Mouse (Mus musculus): ENCODE measurements around the gene Obsl1. TPM values are rescaled to one million over a fixed set of nuclear protein-coding genes. Genes with fewer than 3 reads are reported as not detected.

Obsl1 gene
- total and polyA plus RNA-seq, 3 experiments = 0.47 to 0.84 TPM; not detected in 1

DNA sequence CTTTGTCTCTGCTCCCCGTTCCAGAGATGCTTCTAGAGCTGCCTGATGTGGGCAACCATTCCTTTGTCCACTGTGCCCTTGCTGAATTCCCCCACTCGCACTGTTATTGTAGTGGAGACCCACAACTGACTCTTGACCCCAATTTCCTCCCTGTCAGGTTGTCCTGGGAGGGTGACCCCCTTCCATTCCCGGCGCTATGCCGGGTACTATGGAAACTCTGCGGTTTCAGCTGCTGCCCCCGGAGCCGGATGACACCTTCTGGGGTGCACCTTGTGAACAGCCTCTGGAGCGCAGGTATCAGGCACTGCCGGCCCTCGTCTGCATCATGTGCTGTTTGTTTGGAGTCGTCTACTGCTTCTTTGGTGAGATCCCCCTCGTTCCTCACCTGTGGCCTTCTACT lies 26.2 kb downstream of the Obsl1 start:
- dilution Hi-C loops (cut with MboI; ENCODE audit: extremely low pct_ligation_motif_present, extremely low pct_unique_long_range_greater_than_20kb, low sequenced_read_pairs) = no loop called here
- H3K4me2 ChIP-seq (ENCODE audit: insufficient read depth, low read depth, poor library complexity, severe bottlenecking) = peak overlapping the region; percentile 87
- H3K9me3 ChIP-seq (replicated peaks; ENCODE audit: low read length) = no peaks in the 10 kb centered on the region
- H3K4me1 ChIP-seq (ENCODE audit: control insufficient read depth in 1 of 2, insufficient read depth in 2 of 2) = peaks cover 7 to 24% of the 10 kb centered on the region in 2 experiments
- H3K4me3 ChIP-seq (replicated peaks in 1 of 3; ENCODE audit: low read depth in 2 of 3, low read length in 2 of 3, poor library complexity in 1 of 3) = no peak overlapping the region
- no peak overlapping the region for H3K9ac ChIP-seq (ENCODE audit: insufficient read depth, low read depth)
- peaks cover 5% of the 10 kb centered on the region for H3K27me3 ChIP-seq (replicated peaks)
- no peak overlapping the region for H3K27ac ChIP-seq (ENCODE audit: insufficient read depth, low read depth)
- peaks cover 15 to 23% of the 10 kb centered on the region in 2 experiments for H3K36me3 ChIP-seq (replicated peaks in 1 of 2; ENCODE audit: control insufficient read depth in 1 of 2, insufficient read depth in 1 of 2, low read length in 1 of 2)
- no peak for DNase-seq (ENCODE audit: extremely low read depth)
- in situ Hi-C loops (cut with MboI; ENCODE audit: low pct_ligation_motif_present, low pct_unique_long_range_greater_than_20kb, low sequenced_read_pairs) = no loop called here
- TF ChIP-seq NRF1 (IDR thresholded peaks at IDR 0.05; ENCODE audit: low read depth, low read length) (no peak), MEF2A (IDR thresholded peaks at IDR 0.05; ENCODE audit: borderline replicate concordance, low read depth, low read length) (no peak), RCOR1 (conservative IDR thresholded peaks at IDR 0.05; ENCODE audit: low read depth, low read length) (no peak), JUN (IDR thresholded peaks at IDR 0.05; ENCODE audit: insufficient read depth, low read depth, low read length) (no peak), POLR2AphosphoS2 (IDR thresholded peaks at IDR 0.05; ENCODE audit: low read depth, low read length) (no peak), IRF4 (IDR thresholded peaks at IDR 0.05; ENCODE audit: low read depth, low read length) (no peak), NELFE (IDR thresholded peaks at IDR 0.05; ENCODE audit: low read depth, low read length) (no peak), KAT2A (IDR thresholded peaks at IDR 0.05; ENCODE audit: insufficient replicate concordance, low read length) (no peak), ZC3H11A (IDR thresholded peaks at IDR 0.05; ENCODE audit: low read depth, low read length) (no peak), E2F4 (IDR thresholded peaks at IDR 0.05; ENCODE audit: insufficient replicate concordance, low read depth, low read length) (no peak), EP300 (IDR thresholded peaks at IDR 0.05; ENCODE audit: low read length) (no peak), RAD21 (IDR thresholded peaks at IDR 0.05; ENCODE audit: low read depth, low read length) (no peak)
- H3K79me2 ChIP-seq (replicated peaks; ENCODE audit: control insufficient read depth, extremely low read depth, insufficient read depth, poor library complexity, severe bottlenecking) = peaks cover 5% of the 10 kb centered on the region; the same call in 1 of the 2 replicates

DNA sequence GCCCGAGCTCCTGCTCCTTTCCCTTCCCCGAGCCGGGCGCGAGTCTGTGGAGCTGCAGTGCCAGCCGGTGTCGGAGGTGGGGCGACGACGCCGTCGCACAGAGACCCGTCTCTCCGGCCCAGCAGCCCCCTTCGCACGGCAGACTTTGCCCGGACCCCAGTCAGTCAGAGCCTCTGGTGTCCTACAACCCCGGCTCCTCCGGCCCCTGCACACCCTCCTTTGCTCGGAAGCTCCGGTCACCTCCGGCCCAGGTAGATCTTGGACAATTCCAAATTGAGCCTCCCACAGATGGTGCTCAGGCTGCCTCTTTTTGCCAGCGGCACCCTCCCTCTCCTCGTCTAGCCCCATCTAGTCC lies 26.6 kb downstream of the Obsl1 start:
- H3K9ac ChIP-seq (ENCODE audit: insufficient read depth, low read depth) = no peak overlapping the region

More for the DNA sequence above, 26.6 kb downstream of the Obsl1 start:
- TF ChIP-seq JUND (conservative IDR thresholded peaks at IDR 0.05; ENCODE audit: low read depth, low read length) (no peak), JUN (IDR thresholded peaks at IDR 0.05; ENCODE audit: insufficient read depth, low read depth, low read length) (no peak), MAFK (IDR thresholded peaks at IDR 0.05; ENCODE audit: insufficient replicate concordance, low read length) (no peak), POLR2AphosphoS2 (IDR thresholded peaks at IDR 0.05; ENCODE audit: low read depth, low read length) (no peak), MXI1 (IDR thresholded peaks at IDR 0.05; ENCODE audit: low read depth, low read length) (no peak), CHD1 (IDR thresholded peaks at IDR 0.05; ENCODE audit: low read depth, low read length) (no peak), BHLHE40 (IDR thresholded peaks at IDR 0.05; ENCODE audit: low read depth, low read length) (no peak), MAZ (IDR thresholded peaks at IDR 0.05; ENCODE audit: low read depth, low read length) (no peak), HCFC1 (IDR thresholded peaks at IDR 0.05; ENCODE audit: low read depth, low read length) (no peak), ELF1 (IDR thresholded peaks at IDR 0.05; ENCODE audit: low read depth, low read length) (no peak), USF1 (IDR thresholded peaks at IDR 0.05; ENCODE audit: low read depth, low read length) (no peak), ZNF384 (IDR thresholded peaks at IDR 0.05; ENCODE audit: low read depth, low read length) (no peak), MAX (IDR thresholded peaks at IDR 0.05; ENCODE audit: low read length) (no peak), CHD2 (IDR thresholded peaks at IDR 0.05; ENCODE audit: low read length) (no peak), ZC3H11A (IDR thresholded peaks at IDR 0.05; ENCODE audit: low read depth, low read length) (no peak), GABPA (IDR thresholded peaks at IDR 0.05; ENCODE audit: insufficient replicate concordance, low read depth, low read length) (no peak)
- no peak overlapping the region for H3K27ac ChIP-seq (ENCODE audit: insufficient read depth, low read depth)
- H3K79me2 ChIP-seq (replicated peaks; ENCODE audit: control insufficient read depth, extremely low read depth, insufficient read depth, poor library complexity, severe bottlenecking) = peaks cover 5% of the 10 kb centered on the region; the same call in 1 of the 2 replicates
- DNase-seq (ENCODE audit: extremely low read depth) = no peak
- dilution Hi-C loops (cut with MboI; ENCODE audit: extremely low pct_ligation_motif_present, extremely low pct_unique_long_range_greater_than_20kb, low sequenced_read_pairs) = no loop called here
- H3K9me3 ChIP-seq (replicated peaks; ENCODE audit: low read length) = no peaks in the 10 kb centered on the region
- H3K4me1 ChIP-seq (ENCODE audit: control insufficient read depth in 1 of 2, insufficient read depth in 2 of 2) = peaks cover 7 to 24% of the 10 kb centered on the region in 2 experiments
- H3K4me2 ChIP-seq (ENCODE audit: insufficient read depth, low read depth, poor library complexity, severe bottlenecking) = peak overlapping the region; percentile 87
- in situ Hi-C loops (cut with MboI; ENCODE audit: low pct_ligation_motif_present, low pct_unique_long_range_greater_than_20kb, low sequenced_read_pairs) = no loop called here
- peaks cover 20 to 26% of the 10 kb centered on the region in 2 experiments for H3K36me3 ChIP-seq (replicated peaks in 1 of 2; ENCODE audit: control insufficient read depth in 1 of 2, insufficient read depth in 1 of 2, low read length in 1 of 2)
- peak overlapping the region in 2 of 3 experiments; percentile 51 to 78 for H3K4me3 ChIP-seq (replicated peaks in 1 of 3; ENCODE audit: low read depth in 2 of 3, low read length in 2 of 3, poor library complexity in 1 of 3)
- peaks cover 5% of the 10 kb centered on the region for H3K27me3 ChIP-seq (replicated peaks)
